Mouse (Mus musculus) forebrain, postnatal 0 days (tissue): ENCODE measurements around the gene Tcn2. TPM values are rescaled to one million over a fixed set of nuclear protein-coding genes. Genes with fewer than 3 reads are reported as not detected.

Experiments used
- ATAC-seq: fragments of 200-750 bp; cut with Nextera tagmentation; 2 replicates; pipeline ENCODE4 v1.8.0; 2017; ENCODE audit warnings: mild to moderate bottlenecking, moderate library complexity
- DNase-seq: peaks from one replicate; pipeline ENCODE4 v3.0.0-alpha.2; 2015
- H3K27ac ChIP-seq: fragments of 300-500 bp; sonication (generic); 2 replicates; pipeline ENCODE4 v1.5.1; 2014; ENCODE audit warnings: low read depth, mild to moderate bottlenecking, antibody characterized with exemption, low read length, moderate library complexity, mixed read lengths
- H3K27me3 ChIP-seq: fragments of 300-500 bp; sonication (generic); 2 replicates; pipeline ENCODE4 v1.6.1; 2014; ENCODE audit warnings: mild to moderate bottlenecking, low read length, mixed read lengths; ENCODE audit not compliant: insufficient read depth
- H3K36me3 ChIP-seq: fragments of 300-500 bp; sonication (generic); 2 replicates; pipeline ENCODE4 v1.6.1; 2014; ENCODE audit warnings: mild to moderate bottlenecking, moderate library complexity; ENCODE audit not compliant: insufficient read depth
- H3K4me1 ChIP-seq: fragments of 300-500 bp; sonication (generic); 2 replicates; pipeline ENCODE4 v1.6.1; 2014; ENCODE audit warnings: antibody characterized with exemption; ENCODE audit not compliant: insufficient read depth
- H3K4me2 ChIP-seq: fragments of 300-500 bp; sonication (generic); 2 replicates; pipeline ENCODE4 v1.6.1; 2014; ENCODE audit warnings: low read depth, mild to moderate bottlenecking, moderate library complexity
- H3K4me3 ChIP-seq: fragments of 300-500 bp; sonication (generic); 2 replicates; pipeline ENCODE4 v1.5.1; 2014; ENCODE audit warnings: low read depth, low read length, mixed read lengths
- H3K9ac ChIP-seq: fragments of 300-500 bp; sonication (generic); 2 replicates; pipeline ENCODE4 v1.6.1; 2014; ENCODE audit warnings: mild to moderate bottlenecking
- H3K9me3 ChIP-seq: fragments of 300-500 bp; sonication (generic); 2 replicates; pipeline ENCODE4 v1.6.1; 2016; ENCODE audit warnings: low read length
- CTCF ChIP-seq: sonication (generic); IDR thresholded peaks from 2 replicates; pipeline ENCODE4 v1.5.1; 2016; ENCODE audit warnings: antibody characterized with exemption, control low read depth, low read depth
- WGBS: fragments of 180-500 bp; shearing (Covaris S2); extraction: QIAGEN DNeasy Blood & Tissue Kit; methylation state at CpG from one replicate; pipeline ENCODE4 v1.1.7; 2014; 5-methylcytosine and 5-hydroxymethylcytosine counted together
- polyA plus RNA-seq: library from polyadenylated mRNA; unstranded; fragments of >200 nt; fragmentation: Nextera tagmentation; extraction: Ambion mirVana; gene quantifications from 2 replicates; pipeline ENCODE4 v1.2.1, GENCODE M21; 2015
- total RNA-seq: library from RNA; depleted of rRNA; stranded (reverse); fragments of >200 nt; gene quantifications from 2 replicates; pipeline ENCODE4 v1.2.3, GENCODE M21; 2014

Tcn2 gene
- total and polyA plus RNA-seq, 2 experiments from 2014 or later = 20.9 to 24.1 TPM

- Histone ChIP-seq H3K36me3 (no peaks in the 10 kb centered on the region), H3K4me3 (no peak overlapping the region), H3K4me1 (no peaks in the 10 kb centered on the region), H3K27ac (no peak overlapping the region), H3K9ac (no peak overlapping the region), H3K9me3 (no peaks in the 10 kb centered on the region), H3K27me3 (no peaks in the 10 kb centered on the region; the same call in 1 of the 2 replicates), H3K4me2 (no peak overlapping the region)
- ATAC-seq (no peak), DNase-seq (no peak)
- no peak for TF ChIP-seq CTCF
- WGBS = 9% methylated on average over 1 of the region's 1 CpGs
These were observed 14.4 kb upstream of the Tcn2 start for GRCm38 (mm10) chr11:3946386-3946785.

GRCm38 (mm10) chr11:3941371-3941770 is 9.4 kb upstream of the Tcn2 start:
- Histone ChIP-seq H3K4me3 (no peak overlapping the region), H3K36me3 (no peaks in the 10 kb centered on the region), H3K4me1 (no peaks in the 10 kb centered on the region), H3K27ac (no peak overlapping the region), H3K4me2 (no peak overlapping the region), H3K9ac (no peak overlapping the region), H3K9me3 (no peaks in the 10 kb centered on the region), H3K27me3 (no peaks in the 10 kb centered on the region; the same call in 1 of the 2 replicates)
- no peak for TF ChIP-seq CTCF
- DNase-seq (no peak), ATAC-seq (no peak)
- 89% methylated on average over 7 of the region's 7 CpGs for WGBS

- no peak for TF ChIP-seq CTCF
- 88% methylated on average over 13 of the region's 13 CpGs for WGBS
- Histone ChIP-seq H3K27me3 (no peaks in the 10 kb centered on the region), H3K9ac (no peak overlapping the region), H3K36me3 (no peaks in the 10 kb centered on the region), H3K9me3 (no peaks in the 10 kb centered on the region), H3K4me1 (no peaks in the 10 kb centered on the region), H3K4me3 (no peak overlapping the region), H3K27ac (no peak overlapping the region), H3K4me2 (no peak overlapping the region)
- DNase-seq (no peak), ATAC-seq (no peak)
These were observed 5.4 kb upstream of the Tcn2 start for GRCm38 (mm10) chr11:3937321-3937874.

GRCm38 (mm10) chr11:3936318-3936717 is 4.4 kb upstream of the Tcn2 start:
- Histone ChIP-seq H3K4me2 (no peak overlapping the region), H3K36me3 (no peaks in the 10 kb centered on the region)
- ATAC-seq = peak; percentile 69

GRCm38 (mm10) chr11:3935135-3935534 is 3.2 kb upstream of the Tcn2 start:
- TF ChIP-seq CTCF = no peak
- H3K27me3 ChIP-seq = no peaks in the 10 kb centered on the region
- H3K27ac ChIP-seq = no peak overlapping the region
- no peak overlapping the region for H3K9ac ChIP-seq
- WGBS = 79% methylated on average over 4 of the region's 4 CpGs
- H3K4me2 ChIP-seq = no peak overlapping the region
- no peak overlapping the region for H3K4me3 ChIP-seq
- no peak for DNase-seq
- no peaks in the 10 kb centered on the region for H3K9me3 ChIP-seq
- ATAC-seq = no peak
- 0 out of 2 replicates have a peak, but pooled peaks cover 5% of the 10 kb centered on the region for H3K4me1 ChIP-seq
- H3K36me3 ChIP-seq = no peaks in the 10 kb centered on the region

More at GRCm38 (mm10) chr11:3936318-3936717, 4.4 kb upstream of the Tcn2 start:
- Histone ChIP-seq H3K27ac (no peak overlapping the region), H3K27me3 (no peaks in the 10 kb centered on the region), H3K4me1 (0 out of 2 replicates have a peak, but pooled peaks cover 5% of the 10 kb centered on the region), H3K9ac (no peak overlapping the region), H3K4me3 (no peak overlapping the region), H3K9me3 (no peaks in the 10 kb centered on the region)
- whole genome bisulfite sequencing = 65% methylated on average over 3 of the region's 3 CpGs
- peak; percentile 56 for DNase-seq
- TF ChIP-seq CTCF = no peak

- no peak for ATAC-seq
These were observed 1.9 kb upstream of the Tcn2 start for GRCm38 (mm10) chr11:3933756-3934285.

GRCm38 (mm10) chr11:3930931-3931330 is 1.0 kb downstream of the Tcn2 start:
- ATAC-seq = no peak
- Histone ChIP-seq H3K9ac (no peak overlapping the region), H3K27me3 (no peaks in the 10 kb centered on the region), H3K9me3 (no peaks in the 10 kb centered on the region), H3K27ac (no peak overlapping the region), H3K36me3 (no peaks in the 10 kb centered on the region), H3K4me3 (no peak overlapping the region), H3K4me2 (peak overlapping the region; percentile 57), H3K4me1 (0 out of 2 replicates have a peak, but pooled peaks cover 5% of the 10 kb centered on the region)
- 29% methylated on average over 6 of the region's 6 CpGs for WGBS
- no peak for TF ChIP-seq CTCF
- no peak for DNase-seq

More at GRCm38 (mm10) chr11:3933756-3934285, 1.9 kb upstream of the Tcn2 start:
- no peak for TF ChIP-seq CTCF
- no peak overlapping the region for H3K27ac ChIP-seq
- DNase-seq = no peak
- H3K9me3 ChIP-seq = no peaks in the 10 kb centered on the region
- 91% methylated on average over 9 of the region's 9 CpGs for whole genome bisulfite sequencing
- no peaks in the 10 kb centered on the region for H3K27me3 ChIP-seq
- H3K4me1 ChIP-seq = 0 out of 2 replicates have a peak, but pooled peaks cover 5% of the 10 kb centered on the region
- no peak overlapping the region for H3K4me2 ChIP-seq
- H3K4me3 ChIP-seq = no peak overlapping the region
- no peaks in the 10 kb centered on the region for H3K36me3 ChIP-seq
- H3K9ac ChIP-seq = no peak overlapping the region
